Mouse (Mus musculus): ENCODE measurements around the gene Med28. TPM values are rescaled to one million over a fixed set of nuclear protein-coding genes. Genes with fewer than 3 reads are reported as not detected.

Med28 gene
- total and polyA plus RNA-seq, 2 experiments from 2014 or later, result 65.0 to 277 TPM

- H3K27me3 ChIP-seq (ENCODE audit: insufficient read depth, low read length), result peaks cover 2% of the 10 kb centered on the region; the same call in 1 of the 2 replicates
- H3K9me3 ChIP-seq (ENCODE audit: low read length), result no peaks in the 10 kb centered on the region
- peak overlapping the region; percentile 73 for H3K4me3 ChIP-seq (ENCODE audit: low read depth, low read length)
- no peak overlapping the region for H3K27ac ChIP-seq (ENCODE audit: low read depth, low read length)
- TF ChIP-seq CTCF (IDR thresholded peaks at IDR 0.05; ENCODE audit: low read depth), result no peak
- H3K4me1 ChIP-seq (ENCODE audit: insufficient read depth), result no peaks in the 10 kb centered on the region
- peak overlapping the region; percentile 79 for H3K4me2 ChIP-seq (ENCODE audit: low read depth)
- DNase-seq (no peak), ATAC-seq (no peak)
- H3K36me3 ChIP-seq (ENCODE audit: insufficient read depth), result peaks cover 9% of the 10 kb centered on the region; the same call in 1 of the 2 replicates
- WGBS, result 64% methylated on average over 9 of the region's 9 CpGs
- H3K9ac ChIP-seq, result peak overlapping the region; percentile 68; the same call in 1 of the 2 replicates
Observed at GRCm38 (mm10) chr5:45494093-45494755, 25.8 kb upstream of the Med28 start.

GRCm38 (mm10) chr5:45495429-45495975 lies 24.5 kb upstream of the Med28 start:
- Histone ChIP-seq H3K36me3 (ENCODE audit: insufficient read depth) (peaks cover 9% of the 10 kb centered on the region; the same call in 1 of the 2 replicates), H3K4me1 (ENCODE audit: insufficient read depth) (no peaks in the 10 kb centered on the region), H3K4me3 (ENCODE audit: low read depth, low read length) (no peak overlapping the region), H3K4me2 (ENCODE audit: low read depth) (no peak overlapping the region), H3K27ac (ENCODE audit: low read depth, low read length) (no peak overlapping the region), H3K9ac (no peak overlapping the region), H3K9me3 (ENCODE audit: low read length) (no peaks in the 10 kb centered on the region), H3K27me3 (ENCODE audit: insufficient read depth, low read length) (no peaks in the 10 kb centered on the region)
- DNase-seq (no peak), ATAC-seq (no peak)
- 84% methylated on average over 3 of the region's 3 CpGs for WGBS
- no peak for TF ChIP-seq CTCF (IDR thresholded peaks at IDR 0.05; ENCODE audit: low read depth)

- Histone ChIP-seq H3K9ac (no peak overlapping the region), H3K36me3 (ENCODE audit: insufficient read depth) (peaks cover 9% of the 10 kb centered on the region; the same call in 1 of the 2 replicates), H3K4me3 (ENCODE audit: low read depth, low read length) (no peak overlapping the region), H3K4me2 (ENCODE audit: low read depth) (no peak overlapping the region), H3K27me3 (ENCODE audit: insufficient read depth, low read length) (no peaks in the 10 kb centered on the region), H3K27ac (ENCODE audit: low read depth, low read length) (no peak overlapping the region), H3K4me1 (ENCODE audit: insufficient read depth) (no peaks in the 10 kb centered on the region), H3K9me3 (ENCODE audit: low read length) (no peaks in the 10 kb centered on the region)
- ATAC-seq, result no peak
- no peak for DNase-seq
- no peak for TF ChIP-seq CTCF (IDR thresholded peaks at IDR 0.05; ENCODE audit: low read depth)
Observed at GRCm38 (mm10) chr5:45496042-45496441, 24.0 kb upstream of the Med28 start.

GRCm38 (mm10) chr5:45496479-45496878 lies 23.6 kb upstream of the Med28 start:
- Histone ChIP-seq H3K4me3 (ENCODE audit: low read depth, low read length) (no peak overlapping the region), H3K27me3 (ENCODE audit: insufficient read depth, low read length) (no peaks in the 10 kb centered on the region), H3K9ac (no peak overlapping the region), H3K4me2 (ENCODE audit: low read depth) (no peak overlapping the region), H3K27ac (ENCODE audit: low read depth, low read length) (no peak overlapping the region), H3K36me3 (ENCODE audit: insufficient read depth) (peaks cover 11% of the 10 kb centered on the region; the same call in 1 of the 2 replicates), H3K4me1 (ENCODE audit: insufficient read depth) (no peaks in the 10 kb centered on the region), H3K9me3 (ENCODE audit: low read length) (no peaks in the 10 kb centered on the region)
- no peak for TF ChIP-seq CTCF (IDR thresholded peaks at IDR 0.05; ENCODE audit: low read depth)
- ATAC-seq, result no peak
- no peak for DNase-seq
- 89% methylated on average over 4 of the region's 4 CpGs for WGBS

GRCm38 (mm10) chr5:45496930-45497550 lies 23.0 kb upstream of the Med28 start:
- no peak for TF ChIP-seq CTCF (IDR thresholded peaks at IDR 0.05; ENCODE audit: low read depth)
- H3K36me3 ChIP-seq (ENCODE audit: insufficient read depth), result peaks cover 14% of the 10 kb centered on the region; the same call in 1 of the 2 replicates
- 79% methylated on average over 12 of the region's 12 CpGs for WGBS
- no peak overlapping the region for H3K4me3 ChIP-seq (ENCODE audit: low read depth, low read length)
- no peaks in the 10 kb centered on the region for H3K27me3 ChIP-seq (ENCODE audit: insufficient read depth, low read length)
- DNase-seq, result no peak
- no peaks in the 10 kb centered on the region for H3K9me3 ChIP-seq (ENCODE audit: low read length)
- H3K9ac ChIP-seq, result no peak overlapping the region
- H3K27ac ChIP-seq (ENCODE audit: low read depth, low read length), result no peak overlapping the region
- H3K4me1 ChIP-seq (ENCODE audit: insufficient read depth), result no peaks in the 10 kb centered on the region
- no peak for ATAC-seq
- no peak overlapping the region for H3K4me2 ChIP-seq (ENCODE audit: low read depth)

GRCm38 (mm10) chr5:45497564-45497963 lies 22.5 kb upstream of the Med28 start:
- DNase-seq (no peak), ATAC-seq (no peak)
- H3K4me3 ChIP-seq (ENCODE audit: low read depth, low read length), result no peak overlapping the region
- H3K9me3 ChIP-seq (ENCODE audit: low read length), result no peaks in the 10 kb centered on the region
- WGBS, result 88% methylated on average over 5 of the region's 5 CpGs
- no peak overlapping the region for H3K4me2 ChIP-seq (ENCODE audit: low read depth)
- no peak overlapping the region for H3K27ac ChIP-seq (ENCODE audit: low read depth, low read length)
- H3K27me3 ChIP-seq (ENCODE audit: insufficient read depth, low read length), result no peaks in the 10 kb centered on the region
- peaks cover 14% of the 10 kb centered on the region; the same call in 1 of the 2 replicates for H3K36me3 ChIP-seq (ENCODE audit: insufficient read depth)
- no peaks in the 10 kb centered on the region for H3K4me1 ChIP-seq (ENCODE audit: insufficient read depth)
- no peak overlapping the region for H3K9ac ChIP-seq
- no peak for TF ChIP-seq CTCF (IDR thresholded peaks at IDR 0.05; ENCODE audit: low read depth)

- TF ChIP-seq CTCF (IDR thresholded peaks at IDR 0.05; ENCODE audit: low read depth), result peak; percentile 45
- Histone ChIP-seq H3K9me3 (ENCODE audit: low read length) (no peaks in the 10 kb centered on the region), H3K27me3 (ENCODE audit: insufficient read depth, low read length) (no peaks in the 10 kb centered on the region), H3K4me3 (ENCODE audit: low read depth, low read length) (no peak overlapping the region), H3K9ac (no peak overlapping the region), H3K4me1 (ENCODE audit: insufficient read depth) (no peaks in the 10 kb centered on the region), H3K27ac (ENCODE audit: low read depth, low read length) (no peak overlapping the region), H3K4me2 (ENCODE audit: low read depth) (no peak overlapping the region), H3K36me3 (ENCODE audit: insufficient read depth) (peaks cover 37% of the 10 kb centered on the region)
- DNase-seq (peak; percentile 57), ATAC-seq (peak; percentile 85)
- WGBS, result 75% methylated on average over 7 of the region's 7 CpGs
Observed at GRCm38 (mm10) chr5:45510071-45510470, 10.0 kb upstream of the Med28 start.

All from forebrain, postnatal 0 days (tissue).